Mouse (Mus musculus): ENCODE measurements around the gene Mchr1. TPM values are rescaled to one million over a fixed set of nuclear protein-coding genes. Genes with fewer than 3 reads are reported as not detected.

The Mchr1 gene
- polyA plus RNA-seq, 1 experiment from 2014 or later: 0.19 TPM

DNA sequence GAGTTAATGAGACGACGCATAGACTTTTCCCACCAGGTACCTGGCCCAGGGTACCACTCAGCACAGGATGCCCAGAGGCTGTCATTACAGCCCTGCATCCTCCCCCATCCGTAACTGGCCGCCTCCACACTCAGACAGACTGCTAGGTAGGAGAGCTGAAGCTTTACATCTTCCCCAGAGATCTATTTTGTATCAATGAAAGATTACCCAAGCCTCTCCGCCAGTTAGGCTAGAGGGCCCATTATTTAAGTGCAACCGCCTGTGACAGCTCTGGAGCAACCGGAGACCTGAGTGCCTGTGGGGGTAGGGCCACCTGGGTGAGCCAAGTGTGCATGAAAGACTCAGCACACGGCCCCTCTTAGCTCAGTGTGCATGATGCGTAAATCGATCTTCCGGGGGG, 42.6 kb downstream of the Mchr1 start:
- Histone ChIP-seq H3K4me3 (ENCODE audit: low read depth, low read length) (no peak overlapping the region), H3K36me3 (ENCODE audit: control insufficient read depth, insufficient read depth) (no peaks in the 10 kb centered on the region), H3K9me3 (replicated peaks; ENCODE audit: control insufficient read depth, low read length) (no peaks in the 10 kb centered on the region), H3K27ac (ENCODE audit: low read length) (no peak overlapping the region), H3K4me2 (ENCODE audit: low read depth, low read length) (no peak overlapping the region), H3K27me3 (ENCODE audit: control insufficient read depth, insufficient read depth, low read depth, low read length) (no peaks in the 10 kb centered on the region), H3K4me1 (ENCODE audit: control insufficient read depth, low read depth, low read length) (no peaks in the 10 kb centered on the region), H3K9ac (ENCODE audit: low read depth, low read length) (no peak overlapping the region)
- ATAC-seq (ENCODE audit: low read depth): no peak
- 48% methylated on average over 11 of the region's 11 CpGs for WGBS (ENCODE audit: insufficient replicate concordance)

DNA sequence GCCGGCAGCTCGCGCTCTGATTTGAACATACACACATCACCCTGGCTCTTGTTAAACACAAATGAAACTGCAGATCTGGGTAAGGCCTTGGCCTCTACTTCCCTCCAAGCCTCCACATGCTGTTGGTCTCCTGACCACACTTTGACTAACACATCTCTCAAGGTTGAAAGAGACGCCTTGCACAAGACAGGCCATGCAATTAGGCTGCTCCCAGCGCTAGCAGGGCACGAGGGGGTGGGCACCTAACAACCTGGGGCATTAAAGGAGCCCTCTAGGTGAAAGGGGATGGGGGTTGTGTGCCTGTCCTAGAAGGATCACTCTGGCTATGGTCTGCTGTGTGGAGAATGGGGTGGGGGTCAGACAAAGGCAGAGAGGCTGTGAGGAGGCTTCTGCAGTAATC, 43.4 kb downstream of the Mchr1 start:
- Histone ChIP-seq H3K4me2 (ENCODE audit: low read depth, low read length) (no peak overlapping the region), H3K27me3 (ENCODE audit: control insufficient read depth, insufficient read depth, low read depth, low read length) (no peaks in the 10 kb centered on the region), H3K9ac (ENCODE audit: low read depth, low read length) (no peak overlapping the region), H3K27ac (ENCODE audit: low read length) (no peak overlapping the region), H3K9me3 (replicated peaks; ENCODE audit: control insufficient read depth, low read length) (no peaks in the 10 kb centered on the region), H3K36me3 (ENCODE audit: control insufficient read depth, insufficient read depth) (no peaks in the 10 kb centered on the region), H3K4me3 (ENCODE audit: low read depth, low read length) (no peak overlapping the region), H3K4me1 (ENCODE audit: control insufficient read depth, low read depth, low read length) (no peaks in the 10 kb centered on the region)
- no peak for ATAC-seq (ENCODE audit: low read depth)
- WGBS (ENCODE audit: insufficient replicate concordance): 80% methylated on average over 6 of the region's 6 CpGs

- H3K9ac ChIP-seq (ENCODE audit: low read depth, low read length): no peak overlapping the region
- no peak overlapping the region for H3K4me3 ChIP-seq (ENCODE audit: low read depth, low read length)
- no peaks in the 10 kb centered on the region for H3K9me3 ChIP-seq (replicated peaks; ENCODE audit: control insufficient read depth, low read length)
- no peaks in the 10 kb centered on the region for H3K27me3 ChIP-seq (ENCODE audit: control insufficient read depth, insufficient read depth, low read depth, low read length)
- H3K4me1 ChIP-seq (ENCODE audit: control insufficient read depth, low read depth, low read length): no peaks in the 10 kb centered on the region
- no peak overlapping the region for H3K27ac ChIP-seq (ENCODE audit: low read length)
- H3K36me3 ChIP-seq (ENCODE audit: control insufficient read depth, insufficient read depth): no peaks in the 10 kb centered on the region
- WGBS (ENCODE audit: insufficient replicate concordance): 62% methylated on average over 9 of the region's 9 CpGs
- no peak for ATAC-seq (ENCODE audit: low read depth)
- H3K4me2 ChIP-seq (ENCODE audit: low read depth, low read length): no peak overlapping the region
These were observed 48.9 kb downstream of the Mchr1 start for GRCm38 (mm10) chr15:81284121-81284734.

Other genes starting within 250 kb of the Mchr1 start
- 5.4 and 6.1 TPM in 2 replicates for gene Mrtfa, start 44.7 kb upstream of the Mchr1 start, polyA plus RNA-seq (2015; fragmentation: Nextera tagmentation; extraction: Ambion mirVana)
- gene Slc25a17, start 125.3 kb downstream of the Mchr1 start, polyA plus RNA-seq (2015; fragmentation: Nextera tagmentation; extraction: Ambion mirVana): 36.2 and 38.3 TPM in 2 replicates
- gene St13, start 164.6 kb downstream of the Mchr1 start, polyA plus RNA-seq (2015; fragmentation: Nextera tagmentation; extraction: Ambion mirVana): 59.2 and 59.4 TPM in 2 replicates
- 5.9 and 6.6 TPM in 2 replicates for gene Xpnpep3, start 164.6 kb downstream of the Mchr1 start, polyA plus RNA-seq (2015; fragmentation: Nextera tagmentation; extraction: Ambion mirVana)
- gene Dnajb7, start 172.8 kb downstream of the Mchr1 start, polyA plus RNA-seq (2015; fragmentation: Nextera tagmentation; extraction: Ambion mirVana): 0.39 and 0.77 TPM in 2 replicates
- gene Rbx1, start 230.8 kb downstream of the Mchr1 start, polyA plus RNA-seq (2015; fragmentation: Nextera tagmentation; extraction: Ambion mirVana): 189 and 239 TPM in 2 replicates